Mouse (Mus musculus) heart, postnatal 36 days (tissue): ENCODE results near the gene Ncapg. TPM values are rescaled to one million over a fixed set of nuclear protein-coding genes. Genes with fewer than 3 reads are reported as not detected.
"Not testable (repeated sequence)": the region's sequence is repeated elsewhere in the genome, so short reads cannot be mapped to it uniquely, and the experiment has no call there.

Experiments
- DNase-seq, 2 experiments: peaks; one replicate each; pipeline ENCODE4 v3.0.0; 2021 to 2022
- intact Hi-C: fragments of 180-260 bp; cut with DNase I; formaldehyde crosslinking; loops from one replicate; pipeline ENCODE4 v1.15.1; 2025
- total RNA-seq, 2 experiments: library from RNA; stranded (reverse); gene quantifications; 2 replicates each; pipeline ENCODE4 v1.2.3; 2021

The Ncapg gene
- under 1 TPM; 0.39 to 0.41 TPM for total RNA-seq

- peak; percentile 100 for DNase-seq
- intact Hi-C loops, result loop anchor here (1.0 to 5.0 kb wide), 5 partner anchors 135 to 1442 kb away; partner anchors contain the start of genes Lap3, Lcorl, Med28 and Tapt1
These were observed at the start of gene Ncapg for GRCm38 (mm10) chr5:45669598-45670279. Gene Ncapg (plus strand): TSS chr5:45669919.

- intact Hi-C loops, result no loop called here
These were observed 48.2 kb upstream of the Ncapg start for GRCm38 (mm10) chr5:45621511-45621910.

GRCm38 (mm10) chr5:45627771-45628170 lies 41.9 kb upstream of the Ncapg start:
- intact Hi-C loops, result no loop called here
- DNase-seq, result no peak

More at GRCm38 (mm10) chr5:45621511-45621910, 48.2 kb upstream of the Ncapg start:
- DNase-seq, result no peak

GRCm38 (mm10) chr5:45629470-45629869 lies 40.2 kb upstream of the Ncapg start:
- intact Hi-C loops, result no loop called here
- DNase-seq, result no peak

- intact Hi-C loops, result no loop called here
- no peak for DNase-seq
These were observed 31.3 kb upstream of the Ncapg start for GRCm38 (mm10) chr5:45638378-45638777.

- peak; percentile 1 to 2 for DNase-seq
- intact Hi-C loops, result no loop called here
These were observed 30.7 kb upstream of the Ncapg start, which contains the start of gene Fam184b for GRCm38 (mm10) chr5:45638806-45639714. Gene Fam184b (minus strand): TSS chr5:45639614.

- no peak for DNase-seq
- intact Hi-C loops, result no loop called here
These were observed 30.0 kb upstream of the Ncapg start for GRCm38 (mm10) chr5:45639715-45640092.

- intact Hi-C loops, result no loop called here
- DNase-seq, result no peak
These were observed 18.6 kb upstream of the Ncapg start for GRCm38 (mm10) chr5:45651026-45651703.

GRCm38 (mm10) chr5:45658406-45658805 lies 11.3 kb upstream of the Ncapg start:
- DNase-seq, intact Hi-C loops: not testable (repeated sequence)

GRCm38 (mm10) chr5:45668324-45668723 lies 1.4 kb upstream of the Ncapg start:
- no peak for DNase-seq
- intact Hi-C loops, result loop anchor here (1.0 to 5.0 kb wide), 4 partner anchors 134 to 1441 kb away; partner anchors contain the start of genes Med28 and Tapt1

- intact Hi-C loops, result loop anchor here (1.0 to 5.0 kb wide), 5 partner anchors 134 to 1442 kb away; partner anchors contain the start of genes Lap3, Med28 and Tapt1
- DNase-seq, result no peak
These were observed 888 bp upstream of the Ncapg start for GRCm38 (mm10) chr5:45668831-45669230.

- no peak for DNase-seq
- intact Hi-C loops, result loop anchor here (1.0 to 5.0 kb wide), 4 partner anchors 134 to 1442 kb away; partner anchors contain the start of genes Lap3, Med28 and Tapt1
These were observed 503 bp upstream of the Ncapg start for GRCm38 (mm10) chr5:45669234-45669597.

- intact Hi-C loops, result loop anchor here (5.0 kb wide), 1 partner anchor 187 kb away; the partner anchor contains the start of gene Lcorl
- DNase-seq, result no peak
These were observed 556 bp downstream of the Ncapg start for GRCm38 (mm10) chr5:45670280-45670670.

GRCm38 (mm10) chr5:45670894-45671494 lies 1.3 kb downstream of the Ncapg start:
- intact Hi-C loops, result loop anchor here (5.0 kb wide), 1 partner anchor 186 kb away; the partner anchor contains the start of gene Lcorl
- no peak for DNase-seq

- intact Hi-C loops, result no loop called here
- DNase-seq, result no peak
These were observed 5.3 kb downstream of the Ncapg start for GRCm38 (mm10) chr5:45675032-45675431.

- intact Hi-C loops, result no loop called here
- no peak for DNase-seq
These were observed 7.9 kb downstream of the Ncapg start for GRCm38 (mm10) chr5:45677639-45678038.

GRCm38 (mm10) chr5:45679955-45680354 lies 10.2 kb downstream of the Ncapg start:
- DNase-seq, result no peak
- intact Hi-C loops, result no loop called here

GRCm38 (mm10) chr5:45683388-45683787 lies 13.7 kb downstream of the Ncapg start:
- intact Hi-C loops, result no loop called here
- no peak for DNase-seq

- intact Hi-C loops, result no loop called here
- DNase-seq, result no peak
These were observed 15.5 kb downstream of the Ncapg start for GRCm38 (mm10) chr5:45685243-45685642.

- intact Hi-C loops, result no loop called here
- DNase-seq, result no peak
These were observed 16.5 kb downstream of the Ncapg start for GRCm38 (mm10) chr5:45686223-45686622.
